Mouse (Mus musculus) spleen, adult 2 months (tissue): ENCODE measurements at regions not wholly inside any gene's neighbourhood (a gene's known extent, or its start where the extent isn't known, plus 50 kb on each side); places are given as distances from the start of the nearest gene placed in this dataset.

Source experiments
- CTCF ChIP-seq: fragments of 200-500 bp; IDR thresholded peaks from 2 replicates; pipeline ENCODE4 v1.5.1; 2011; ENCODE audit warnings: mild to moderate bottlenecking, inconsistent platforms; ENCODE audit not compliant: insufficient read depth, insufficient read length, insufficient replicate concordance; ENCODE audit errors: extremely low read depth
- POLR2A ChIP-seq: fragments of 200-500 bp; IDR thresholded peaks from 2 replicates; pipeline ENCODE4 v1.6.1; 2011; ENCODE audit warnings: low read depth, low read length, inconsistent platforms

DNA sequence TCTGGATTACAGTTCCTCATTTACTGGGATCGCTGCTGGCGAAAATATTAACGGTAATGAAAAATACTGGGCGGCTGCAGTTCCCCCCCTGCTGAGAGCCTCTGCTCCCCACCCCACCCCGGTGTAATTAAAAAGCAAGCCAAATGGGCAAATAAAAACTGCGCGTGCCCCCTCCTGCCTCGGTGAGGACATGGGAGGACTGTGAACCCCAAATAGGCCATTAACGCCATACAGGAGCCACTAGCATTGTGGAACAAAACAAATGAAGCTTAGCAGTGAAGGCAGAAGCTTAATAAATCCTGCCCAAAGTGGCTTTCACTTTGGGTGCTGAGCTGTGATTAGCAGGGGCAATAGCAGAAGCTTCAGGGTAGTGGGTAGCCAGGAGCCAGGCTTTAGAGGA, 52.3 kb upstream of the Sdk2 start:
- no peak for TF ChIP-seq POLR2A
- no peak for TF ChIP-seq CTCF
